16 mouse cellular contexts compared by ENCODE assay signal in genomic region chr3:31160046-31160445, GRCm38 (mm10).
"Had no signal": no experiment of that assay in that cellular context is flagged by ENCODE, and none has a peak within 500 bp of the region (broad histone marks: within the 10 kb centered on the region; RNA-seq: fewer than 3 reads in every experiment).

No protein-coding gene starts in this region.

- H3K36me3 ChIP-seq: midbrain, embryonic 13.5 days; midbrain, embryonic 15.5 days; neural tube, embryonic 12.5 days; stomach, embryonic 15.5 days had no signal

- H3K4me1 ChIP-seq: megakaryocyte, embryonic 14.5 days; midbrain, embryonic 15.5 days; neural tube, embryonic 12.5 days; stomach, embryonic 15.5 days had no signal

- H3K27me3 ChIP-seq: midbrain, embryonic 13.5 days; midbrain, embryonic 15.5 days; neural tube, embryonic 12.5 days; stomach, embryonic 15.5 days had no signal

- H3K4me2 ChIP-seq: lung, embryonic 14.5 days; midbrain, embryonic 11.5 days; midbrain, embryonic 13.5 days; midbrain, embryonic 15.5 days; neural tube, embryonic 12.5 days; stomach, embryonic 15.5 days had no signal

- H3K4me3 ChIP-seq: megakaryocyte, embryonic 14.5 days; midbrain, embryonic 13.5 days; midbrain, embryonic 15.5 days; neural tube, embryonic 12.5 days; stomach, embryonic 15.5 days had no signal

- H3K27ac ChIP-seq: midbrain, embryonic 13.5 days; midbrain, embryonic 15.5 days; neural tube, embryonic 12.5 days; stomach, embryonic 15.5 days; stomach, postnatal 0 days had no signal

- H3K9me3 ChIP-seq: midbrain, embryonic 13.5 days; midbrain, embryonic 15.5 days; neural tube, embryonic 12.5 days; stomach, embryonic 15.5 days had no signal

- ATAC-seq: midbrain, embryonic 13.5 days; midbrain, embryonic 15.5 days had no signal

- H3K9ac ChIP-seq: lung, embryonic 14.5 days; midbrain, embryonic 13.5 days; midbrain, embryonic 15.5 days; neural tube, embryonic 12.5 days; stomach, embryonic 15.5 days had no signal

- DNase-seq: lung, adult 18-20 months; lung, embryonic 14.5 days; lung, postnatal 10 days; lung, postnatal 4 days; retina, postnatal 1 day; right cerebral cortex, adult 18-20 months; thymus, adult 2 months; thymus, postnatal 25 days; thymus, postnatal 4 days had no signal
